Mouse (Mus musculus): ENCODE measurements around the gene Ccno. TPM values are rescaled to one million over a fixed set of nuclear protein-coding genes. Genes with fewer than 3 reads are reported as not detected.

Ccno gene
- polyA plus RNA-seq, 1 experiment = 0.47 TPM

GRCm38 (mm10) chr13:112989541-112989940 is 1.9 kb downstream of the Ccno start:
- Histone ChIP-seq H3K36me3 (ENCODE audit: control insufficient read depth, insufficient read depth, low read length) (no peaks in the 10 kb centered on the region), H3K27me3 (replicated peaks; ENCODE audit: control insufficient read depth, insufficient read depth, low read length) (peaks cover 7% of the 10 kb centered on the region), H3K4me1 (ENCODE audit: control insufficient read depth, insufficient read depth, low read length) (peaks cover 6% of the 10 kb centered on the region; the same call in 1 of the 2 replicates), H3K4me3 (ENCODE audit: insufficient read depth, low read depth, low read length) (no peak overlapping the region), H3K27ac (ENCODE audit: insufficient read depth, low read depth, low read length) (no peak overlapping the region)
- no peak for DNase-seq
- 4% methylated on average over 23 of the region's 23 CpGs for WGBS
- TF ChIP-seq POLR2A (IDR thresholded peaks at IDR 0.05; ENCODE audit: low read depth, low read length) (no peak), CTCF (conservative IDR thresholded peaks at IDR 0.05; ENCODE audit: insufficient read depth, insufficient read length, low read depth, low read length) (no peak)

- H3K4me1 ChIP-seq (ENCODE audit: control insufficient read depth, insufficient read depth, low read length) = peaks cover 6% of the 10 kb centered on the region; the same call in 1 of the 2 replicates
- H3K27ac ChIP-seq (ENCODE audit: insufficient read depth, low read depth, low read length) = no peak overlapping the region
- H3K36me3 ChIP-seq (ENCODE audit: control insufficient read depth, insufficient read depth, low read length) = no peaks in the 10 kb centered on the region
- 18% methylated on average over 4 of the region's 4 CpGs for WGBS
- no peak for DNase-seq
- no peak for TF ChIP-seq CTCF (conservative IDR thresholded peaks at IDR 0.05; ENCODE audit: insufficient read depth, insufficient read length, low read depth, low read length)
- no peak for TF ChIP-seq POLR2A (IDR thresholded peaks at IDR 0.05; ENCODE audit: low read depth, low read length)
- H3K27me3 ChIP-seq (replicated peaks; ENCODE audit: control insufficient read depth, insufficient read depth, low read length) = peaks cover 7% of the 10 kb centered on the region
- no peak overlapping the region for H3K4me3 ChIP-seq (ENCODE audit: insufficient read depth, low read depth, low read length)
Observed at GRCm38 (mm10) chr13:112990346-112990745, 2.7 kb downstream of the Ccno start.

GRCm38 (mm10) chr13:112993531-112994152 is 6.0 kb downstream of the Ccno start, which contains the start of gene Mcidas:
Mcidas (plus strand) TSS chr13:112993845.
- WGBS = under 1% methylated on average over 63 of the region's 63 CpGs
- Histone ChIP-seq H3K27ac (ENCODE audit: insufficient read depth, low read depth, low read length) (no peak within 1 kb of the TSS), H3K4me1 (ENCODE audit: control insufficient read depth, insufficient read depth, low read length) (peaks cover 6% of the 10 kb centered on the region; the same call in 1 of the 2 replicates), H3K4me3 (ENCODE audit: insufficient read depth, low read depth, low read length) (peak within 1 kb of the TSS; percentile 22; the same call in 1 of the 2 replicates), H3K36me3 (ENCODE audit: control insufficient read depth, insufficient read depth, low read length) (no peaks in the 10 kb centered on the region), H3K27me3 (replicated peaks; ENCODE audit: control insufficient read depth, insufficient read depth, low read length) (peaks cover 7% of the 10 kb centered on the region)
- DNase-seq = peak; percentile 41
- TF ChIP-seq POLR2A (IDR thresholded peaks at IDR 0.05; ENCODE audit: low read depth, low read length) = no peak
- TF ChIP-seq CTCF (conservative IDR thresholded peaks at IDR 0.05; ENCODE audit: insufficient read depth, insufficient read length, low read depth, low read length) = no peak

- peaks cover 6% of the 10 kb centered on the region; the same call in 1 of the 2 replicates for H3K4me1 ChIP-seq (ENCODE audit: control insufficient read depth, insufficient read depth, low read length)
- peak overlapping the region; percentile 22; the same call in 1 of the 2 replicates for H3K4me3 ChIP-seq (ENCODE audit: insufficient read depth, low read depth, low read length)
- H3K27ac ChIP-seq (ENCODE audit: insufficient read depth, low read depth, low read length) = no peak overlapping the region
- 2% methylated on average over 25 of the region's 25 CpGs for WGBS
- peak; percentile 81 for TF ChIP-seq CTCF (conservative IDR thresholded peaks at IDR 0.05; ENCODE audit: insufficient read depth, insufficient read length, low read depth, low read length)
- no peak for TF ChIP-seq POLR2A (IDR thresholded peaks at IDR 0.05; ENCODE audit: low read depth, low read length)
- peak; percentile 75 for DNase-seq
- H3K36me3 ChIP-seq (ENCODE audit: control insufficient read depth, insufficient read depth, low read length) = no peaks in the 10 kb centered on the region
- H3K27me3 ChIP-seq (replicated peaks; ENCODE audit: control insufficient read depth, insufficient read depth, low read length) = peaks cover 7% of the 10 kb centered on the region
Observed at GRCm38 (mm10) chr13:112994191-112994590, 6.6 kb downstream of the Ccno start.

GRCm38 (mm10) chr13:112996407-112996806 is 8.8 kb downstream of the Ccno start:
- no peak overlapping the region for H3K4me3 ChIP-seq (ENCODE audit: insufficient read depth, low read depth, low read length)
- peaks cover 3% of the 10 kb centered on the region; the same call in 1 of the 2 replicates for H3K4me1 ChIP-seq (ENCODE audit: control insufficient read depth, insufficient read depth, low read length)
- H3K27me3 ChIP-seq (replicated peaks; ENCODE audit: control insufficient read depth, insufficient read depth, low read length) = peaks cover 7% of the 10 kb centered on the region
- WGBS = 27% methylated on average over 4 of the region's 4 CpGs
- no peak for DNase-seq
- no peaks in the 10 kb centered on the region for H3K36me3 ChIP-seq (ENCODE audit: control insufficient read depth, insufficient read depth, low read length)
- no peak for TF ChIP-seq POLR2A (IDR thresholded peaks at IDR 0.05; ENCODE audit: low read depth, low read length)
- no peak for TF ChIP-seq CTCF (conservative IDR thresholded peaks at IDR 0.05; ENCODE audit: insufficient read depth, insufficient read length, low read depth, low read length)
- H3K27ac ChIP-seq (ENCODE audit: insufficient read depth, low read depth, low read length) = no peak overlapping the region

- Histone ChIP-seq H3K27ac (ENCODE audit: insufficient read depth, low read depth, low read length) (no peak overlapping the region), H3K4me1 (ENCODE audit: control insufficient read depth, insufficient read depth, low read length) (peaks cover 3% of the 10 kb centered on the region; the same call in 1 of the 2 replicates), H3K36me3 (ENCODE audit: control insufficient read depth, insufficient read depth, low read length) (no peaks in the 10 kb centered on the region), H3K4me3 (ENCODE audit: insufficient read depth, low read depth, low read length) (no peak overlapping the region), H3K27me3 (replicated peaks; ENCODE audit: control insufficient read depth, insufficient read depth, low read length) (peaks cover 7% of the 10 kb centered on the region)
- no peak for TF ChIP-seq CTCF (conservative IDR thresholded peaks at IDR 0.05; ENCODE audit: insufficient read depth, insufficient read length, low read depth, low read length)
- TF ChIP-seq POLR2A (IDR thresholded peaks at IDR 0.05; ENCODE audit: low read depth, low read length) = no peak
- no peak for DNase-seq
- 52% methylated on average over 6 of the region's 6 CpGs for WGBS
Observed at GRCm38 (mm10) chr13:112997369-112997768, 9.8 kb downstream of the Ccno start.

GRCm38 (mm10) chr13:112998427-112999201 is 11.0 kb downstream of the Ccno start:
- under 1% methylated on average over 46 of the region's 46 CpGs for WGBS
- peak overlapping the region; percentile 1; the same call in 1 of the 2 replicates for H3K4me3 ChIP-seq (ENCODE audit: insufficient read depth, low read depth, low read length)
- no peaks in the 10 kb centered on the region for H3K36me3 ChIP-seq (ENCODE audit: control insufficient read depth, insufficient read depth, low read length)
- H3K27ac ChIP-seq (ENCODE audit: insufficient read depth, low read depth, low read length) = no peak overlapping the region
- peaks cover 3% of the 10 kb centered on the region; the same call in 1 of the 2 replicates for H3K4me1 ChIP-seq (ENCODE audit: control insufficient read depth, insufficient read depth, low read length)
- TF ChIP-seq CTCF (conservative IDR thresholded peaks at IDR 0.05; ENCODE audit: insufficient read depth, insufficient read length, low read depth, low read length) = no peak
- no peak for TF ChIP-seq POLR2A (IDR thresholded peaks at IDR 0.05; ENCODE audit: low read depth, low read length)
- no peak for DNase-seq
- H3K27me3 ChIP-seq (replicated peaks; ENCODE audit: control insufficient read depth, insufficient read depth, low read length) = peaks cover 6% of the 10 kb centered on the region
